Mouse (Mus musculus) kidney, adult 2 months (tissue): ENCODE data around the gene Hrg. TPM values are rescaled to one million over a fixed set of nuclear protein-coding genes. Genes with fewer than 3 reads are reported as not detected.

Experiments used
- DNase-seq: peaks from one replicate; pipeline ENCODE4 v3.0.0; 2021
- H3K27ac ChIP-seq: fragments of 200-500 bp; 2 replicates; pipeline ENCODE4 v1.5.1; 2012; ENCODE audit warnings: low read depth, low read length, control low read depth, inconsistent platforms; ENCODE audit not compliant: insufficient read depth
- H3K27me3 ChIP-seq: fragments of 200-500 bp; replicated peaks from 2 replicates; pipeline ENCODE4 v1.6.1; 2012; ENCODE audit warnings: mild to moderate bottlenecking, moderate library complexity, low read length, inconsistent platforms; ENCODE audit not compliant: control insufficient read depth, insufficient read depth
- H3K36me3 ChIP-seq: fragments of 200-500 bp; 2 replicates; pipeline ENCODE4 v1.6.1; 2012; ENCODE audit warnings: mild to moderate bottlenecking, moderate library complexity, low read length, inconsistent platforms; ENCODE audit not compliant: control insufficient read depth, insufficient read depth
- H3K4me1 ChIP-seq: fragments of 200-500 bp; 2 replicates; pipeline ENCODE4 v1.6.1; 2011; ENCODE audit warnings: low read length; ENCODE audit not compliant: control insufficient read depth, insufficient read depth
- H3K4me3 ChIP-seq: fragments of 200-500 bp; 2 replicates; pipeline ENCODE4 v1.5.1; 2011; ENCODE audit warnings: mild to moderate bottlenecking, low read depth, low read length, control low read depth; ENCODE audit not compliant: insufficient read depth
- CTCF ChIP-seq: fragments of 200-500 bp; conservative IDR thresholded peaks from 2 replicates; pipeline ENCODE4 v1.5.1; 2011; ENCODE audit warnings: low read depth, mild to moderate bottlenecking, control low read depth, low read length, moderate library complexity, mixed read lengths; ENCODE audit not compliant: insufficient read depth, insufficient read length
- POLR2A ChIP-seq: fragments of 200-500 bp; IDR thresholded peaks from one replicate; pipeline ENCODE4 v1.6.1; 2011; ENCODE audit warnings: low read depth, low read length, control low read depth
- WGBS: fragments of 180-500 bp; shearing (Covaris S2); methylation state at CpG from one replicate; pipeline ENCODE4 v1.1.7; 2018; 5-methylcytosine and 5-hydroxymethylcytosine counted together
- polyA plus RNA-seq: library from polyadenylated mRNA; depleted of rRNA; stranded (reverse); fragments of >200 nt; gene quantifications from 2 replicates; pipeline ENCODE4 v1.2.3, GENCODE M21; 2012; rRNA removed

Hrg gene
- polyA plus RNA-seq: 0.06 and 0.33 TPM in 2 replicates

GRCm38 (mm10) chr16:22950840-22951395, at the start of gene Hrg:
Hrg (plus strand) TSS chr16:22951072.
- no peak within 1 kb of the TSS for H3K27ac ChIP-seq
- 93% methylated on average over 6 of the region's 6 CpGs for WGBS
- TF ChIP-seq CTCF: no peak
- no peak for TF ChIP-seq POLR2A
- no peaks in the 10 kb centered on the region for H3K27me3 ChIP-seq
- no peaks in the 10 kb centered on the region for H3K36me3 ChIP-seq
- no peak within 1 kb of the TSS for H3K4me3 ChIP-seq
- DNase-seq: peak; percentile 30
- no peaks in the 10 kb centered on the region for H3K4me1 ChIP-seq

GRCm38 (mm10) chr16:22901326-22901725, 49.5 kb upstream of the Hrg start:
- H3K4me1 ChIP-seq: no peaks in the 10 kb centered on the region
- peak; percentile 49 for DNase-seq
- H3K27ac ChIP-seq: no peak overlapping the region
- TF ChIP-seq POLR2A (no peak), CTCF (no peak)
- no peak overlapping the region for H3K4me3 ChIP-seq
- no peaks in the 10 kb centered on the region for H3K27me3 ChIP-seq
- 27% methylated on average over 3 of the region's 3 CpGs for WGBS
- H3K36me3 ChIP-seq: no peaks in the 10 kb centered on the region

- H3K4me3 ChIP-seq: no peak overlapping the region
- H3K27ac ChIP-seq: no peak overlapping the region
- H3K36me3 ChIP-seq: no peaks in the 10 kb centered on the region
- no peaks in the 10 kb centered on the region for H3K27me3 ChIP-seq
- no peak for DNase-seq
- 93% methylated on average over 6 of the region's 6 CpGs for WGBS
- H3K4me1 ChIP-seq: no peaks in the 10 kb centered on the region
- TF ChIP-seq POLR2A: no peak
- TF ChIP-seq CTCF: no peak
Observed at GRCm38 (mm10) chr16:22909290-22909689, 41.6 kb upstream of the Hrg start.

GRCm38 (mm10) chr16:22911986-22912385, 38.9 kb upstream of the Hrg start:
- Histone ChIP-seq H3K4me3 (no peak overlapping the region), H3K36me3 (no peaks in the 10 kb centered on the region), H3K4me1 (no peaks in the 10 kb centered on the region), H3K27ac (no peak overlapping the region), H3K27me3 (no peaks in the 10 kb centered on the region)
- DNase-seq: no peak
- TF ChIP-seq POLR2A (no peak), CTCF (no peak)
- WGBS: 89% methylated on average over 3 of the region's 3 CpGs

- Histone ChIP-seq H3K36me3 (no peaks in the 10 kb centered on the region), H3K27me3 (no peaks in the 10 kb centered on the region), H3K4me3 (no peak overlapping the region), H3K4me1 (no peaks in the 10 kb centered on the region), H3K27ac (no peak overlapping the region)
- 79% methylated on average over 6 of the region's 6 CpGs for WGBS
- TF ChIP-seq POLR2A: no peak
- TF ChIP-seq CTCF: no peak
- no peak for DNase-seq
Observed at GRCm38 (mm10) chr16:22912886-22913285, 38.0 kb upstream of the Hrg start.

- H3K4me3 ChIP-seq: no peak overlapping the region
- H3K27me3 ChIP-seq: no peaks in the 10 kb centered on the region
- no peaks in the 10 kb centered on the region for H3K36me3 ChIP-seq
- no peaks in the 10 kb centered on the region for H3K4me1 ChIP-seq
- DNase-seq: no peak
- TF ChIP-seq CTCF (no peak), POLR2A (no peak)
- no peak overlapping the region for H3K27ac ChIP-seq
Observed at GRCm38 (mm10) chr16:22914276-22914675, 36.6 kb upstream of the Hrg start.

GRCm38 (mm10) chr16:22918034-22918433, 32.8 kb upstream of the Hrg start, which contains the start of gene Fetub:
Fetub (plus strand) TSS chr16:22918334.
- Histone ChIP-seq H3K27me3 (no peaks in the 10 kb centered on the region), H3K27ac (no peak within 1 kb of the TSS), H3K4me3 (no peak within 1 kb of the TSS), H3K4me1 (no peaks in the 10 kb centered on the region), H3K36me3 (no peaks in the 10 kb centered on the region)
- no peak for TF ChIP-seq CTCF
- TF ChIP-seq POLR2A: no peak
- DNase-seq: no peak
- WGBS: 93% methylated on average over 5 of the region's 5 CpGs
